Mouse (Mus musculus): ENCODE results near the gene Kng2. TPM values are rescaled to one million over a fixed set of nuclear protein-coding genes. Genes with fewer than 3 reads are reported as not detected.
"Not testable (repeated sequence)": the region's sequence is repeated elsewhere in the genome, so short reads cannot be mapped to it uniquely, and the experiment has no call there.

The Kng2 gene
- 0.14 and 0.20 TPM in 2 replicates for polyA plus RNA-seq (2015; fragmentation: Nextera tagmentation; extraction: Ambion mirVana)

- not testable (repeated sequence) for H3K36me3 ChIP-seq (ENCODE audit: control insufficient read depth, insufficient read depth, low read length); H3K9ac ChIP-seq (ENCODE audit: low read depth, low read length); ATAC-seq; H3K27me3 ChIP-seq (replicated peaks; ENCODE audit: control insufficient read depth, insufficient read depth, low read length); H3K4me1 ChIP-seq (ENCODE audit: control insufficient read depth, insufficient read depth, low read depth, low read length); H3K4me2 ChIP-seq (ENCODE audit: low read length); H3K9me3 ChIP-seq (ENCODE audit: control insufficient read depth, low read length); H3K27ac ChIP-seq (ENCODE audit: low read depth, low read length); H3K4me3 ChIP-seq (ENCODE audit: low read length)
- WGBS, result 88% methylated on average over 3 of the region's 3 CpGs
These were observed at the start of gene Kng2 for GRCm38 (mm10) chr16:23028966-23029600. Gene Kng2 (minus strand): TSS chr16:23029482.

GRCm38 (mm10) chr16:23077516-23077915, 48.2 kb upstream of the Kng2 start:
- 82% methylated on average over 6 of the region's 6 CpGs for WGBS
- H3K36me3 ChIP-seq (ENCODE audit: control insufficient read depth, insufficient read depth, low read length); H3K9ac ChIP-seq (ENCODE audit: low read depth, low read length); H3K4me3 ChIP-seq (ENCODE audit: low read length); H3K9me3 ChIP-seq (ENCODE audit: control insufficient read depth, low read length); H3K4me1 ChIP-seq (ENCODE audit: control insufficient read depth, insufficient read depth, low read depth, low read length); H3K27me3 ChIP-seq (replicated peaks; ENCODE audit: control insufficient read depth, insufficient read depth, low read length); H3K4me2 ChIP-seq (ENCODE audit: low read length); H3K27ac ChIP-seq (ENCODE audit: low read depth, low read length); ATAC-seq: not testable (repeated sequence)

GRCm38 (mm10) chr16:23060781-23061325, 31.6 kb upstream of the Kng2 start:
- 75% methylated on average over 5 of the region's 5 CpGs for WGBS
- not testable (repeated sequence) for H3K9me3 ChIP-seq (ENCODE audit: control insufficient read depth, low read length); H3K4me2 ChIP-seq (ENCODE audit: low read length); H3K9ac ChIP-seq (ENCODE audit: low read depth, low read length); ATAC-seq; H3K36me3 ChIP-seq (ENCODE audit: control insufficient read depth, insufficient read depth, low read length); H3K4me1 ChIP-seq (ENCODE audit: control insufficient read depth, insufficient read depth, low read depth, low read length); H3K27me3 ChIP-seq (replicated peaks; ENCODE audit: control insufficient read depth, insufficient read depth, low read length); H3K4me3 ChIP-seq (ENCODE audit: low read length); H3K27ac ChIP-seq (ENCODE audit: low read depth, low read length)

- H3K9ac ChIP-seq (ENCODE audit: low read depth, low read length); ATAC-seq; H3K4me1 ChIP-seq (ENCODE audit: control insufficient read depth, insufficient read depth, low read depth, low read length); H3K4me2 ChIP-seq (ENCODE audit: low read length); H3K27ac ChIP-seq (ENCODE audit: low read depth, low read length); H3K9me3 ChIP-seq (ENCODE audit: control insufficient read depth, low read length); H3K4me3 ChIP-seq (ENCODE audit: low read length); H3K27me3 ChIP-seq (replicated peaks; ENCODE audit: control insufficient read depth, insufficient read depth, low read length); H3K36me3 ChIP-seq (ENCODE audit: control insufficient read depth, insufficient read depth, low read length): not testable (repeated sequence)
- WGBS, result 62% methylated on average over 4 of the region's 4 CpGs
These were observed 30.3 kb upstream of the Kng2 start for GRCm38 (mm10) chr16:23059630-23060029.

GRCm38 (mm10) chr16:23057668-23058447, 28.6 kb upstream of the Kng2 start, which contains the start of gene Kng1:
Gene Kng1 (plus strand): TSS chr16:23057865.
- H3K4me3 ChIP-seq (ENCODE audit: low read length); H3K27me3 ChIP-seq (replicated peaks; ENCODE audit: control insufficient read depth, insufficient read depth, low read length); H3K9ac ChIP-seq (ENCODE audit: low read depth, low read length); H3K4me1 ChIP-seq (ENCODE audit: control insufficient read depth, insufficient read depth, low read depth, low read length); ATAC-seq; H3K36me3 ChIP-seq (ENCODE audit: control insufficient read depth, insufficient read depth, low read length); H3K4me2 ChIP-seq (ENCODE audit: low read length); H3K9me3 ChIP-seq (ENCODE audit: control insufficient read depth, low read length); H3K27ac ChIP-seq (ENCODE audit: low read depth, low read length): not testable (repeated sequence)
- 87% methylated on average over 1 of the region's 1 CpGs for WGBS

- no peaks in the 10 kb centered on the region for H3K27me3 ChIP-seq (replicated peaks; ENCODE audit: control insufficient read depth, insufficient read depth, low read length)
- no peak overlapping the region for H3K27ac ChIP-seq (ENCODE audit: low read depth, low read length)
- 64% methylated on average over 5 of the region's 5 CpGs for WGBS
- no peak overlapping the region for H3K4me3 ChIP-seq (ENCODE audit: low read length)
- no peak overlapping the region for H3K4me2 ChIP-seq (ENCODE audit: low read length)
- no peaks in the 10 kb centered on the region for H3K9me3 ChIP-seq (ENCODE audit: control insufficient read depth, low read length)
- no peaks in the 10 kb centered on the region for H3K4me1 ChIP-seq (ENCODE audit: control insufficient read depth, insufficient read depth, low read depth, low read length)
- ATAC-seq, result peak; percentile 52
- H3K36me3 ChIP-seq (ENCODE audit: control insufficient read depth, insufficient read depth, low read length), result no peaks in the 10 kb centered on the region
- H3K9ac ChIP-seq (ENCODE audit: low read depth, low read length), result no peak overlapping the region
These were observed 17.0 kb upstream of the Kng2 start for GRCm38 (mm10) chr16:23046319-23046718.

GRCm38 (mm10) chr16:23040876-23041275, 11.6 kb upstream of the Kng2 start:
- Histone ChIP-seq H3K4me3 (ENCODE audit: low read length) (no peak overlapping the region), H3K27ac (ENCODE audit: low read depth, low read length) (no peak overlapping the region)
- 64% methylated on average over 4 of the region's 4 CpGs for WGBS

GRCm38 (mm10) chr16:23039281-23039680, 10.0 kb upstream of the Kng2 start:
- Histone ChIP-seq H3K4me2 (ENCODE audit: low read length) (no peak overlapping the region), H3K9ac (ENCODE audit: low read depth, low read length) (no peak overlapping the region), H3K4me1 (ENCODE audit: control insufficient read depth, insufficient read depth, low read depth, low read length) (no peaks in the 10 kb centered on the region), H3K27me3 (replicated peaks; ENCODE audit: control insufficient read depth, insufficient read depth, low read length) (no peaks in the 10 kb centered on the region), H3K4me3 (ENCODE audit: low read length) (no peak overlapping the region), H3K36me3 (ENCODE audit: control insufficient read depth, insufficient read depth, low read length) (no peaks in the 10 kb centered on the region), H3K27ac (ENCODE audit: low read depth, low read length) (no peak overlapping the region), H3K9me3 (ENCODE audit: control insufficient read depth, low read length) (no peaks in the 10 kb centered on the region)
- no peak for ATAC-seq
- 86% methylated on average over 4 of the region's 4 CpGs for WGBS

More at GRCm38 (mm10) chr16:23040876-23041275, 11.6 kb upstream of the Kng2 start:
- no peak for ATAC-seq
- no peaks in the 10 kb centered on the region for H3K27me3 ChIP-seq (replicated peaks; ENCODE audit: control insufficient read depth, insufficient read depth, low read length)
- H3K4me1 ChIP-seq (ENCODE audit: control insufficient read depth, insufficient read depth, low read depth, low read length), result no peaks in the 10 kb centered on the region
- H3K9me3 ChIP-seq (ENCODE audit: control insufficient read depth, low read length), result no peaks in the 10 kb centered on the region
- no peak overlapping the region for H3K9ac ChIP-seq (ENCODE audit: low read depth, low read length)
- H3K36me3 ChIP-seq (ENCODE audit: control insufficient read depth, insufficient read depth, low read length), result no peaks in the 10 kb centered on the region
- no peak overlapping the region for H3K4me2 ChIP-seq (ENCODE audit: low read length)

- no peak overlapping the region for H3K4me2 ChIP-seq (ENCODE audit: low read length)
- H3K4me1 ChIP-seq (ENCODE audit: control insufficient read depth, insufficient read depth, low read depth, low read length), result no peaks in the 10 kb centered on the region
- 91% methylated on average over 7 of the region's 7 CpGs for WGBS
- no peak overlapping the region for H3K9ac ChIP-seq (ENCODE audit: low read depth, low read length)
- H3K27ac ChIP-seq (ENCODE audit: low read depth, low read length), result no peak overlapping the region
- H3K9me3 ChIP-seq (ENCODE audit: control insufficient read depth, low read length), result no peaks in the 10 kb centered on the region
- H3K27me3 ChIP-seq (replicated peaks; ENCODE audit: control insufficient read depth, insufficient read depth, low read length), result no peaks in the 10 kb centered on the region
- ATAC-seq, result no peak
- H3K36me3 ChIP-seq (ENCODE audit: control insufficient read depth, insufficient read depth, low read length), result no peaks in the 10 kb centered on the region
- no peak overlapping the region for H3K4me3 ChIP-seq (ENCODE audit: low read length)
These were observed 8.5 kb upstream of the Kng2 start for GRCm38 (mm10) chr16:23037744-23038143.

Measured in hindbrain, embryonic 16.5 days (tissue).